Mouse (Mus musculus): Measurements from ENCODE around the gene Fbxo47. TPM values are rescaled to one million over a fixed set of nuclear protein-coding genes. Genes with fewer than 3 reads are reported as not detected.

Gene Fbxo47
- polyA plus RNA-seq, 1 experiment from 2014 or later = 0.47 TPM

GRCm38 (mm10) chr11:97815736-97816135 lies 68.2 kb downstream of the Fbxo47 start:
- no peaks in the 10 kb centered on the region for H3K27me3 ChIP-seq (ENCODE audit: control insufficient read depth, insufficient read depth, low read length)
- 80% methylated on average over 11 of the region's 11 CpGs for WGBS
- no peaks in the 10 kb centered on the region for H3K9me3 ChIP-seq (ENCODE audit: control insufficient read depth, low read length)
- no peak overlapping the region for H3K4me3 ChIP-seq (ENCODE audit: low read length)
- no peak overlapping the region for H3K4me2 ChIP-seq (replicated peaks; ENCODE audit: low read depth, low read length)
- peaks cover 47% of the 10 kb centered on the region for H3K36me3 ChIP-seq (ENCODE audit: control insufficient read depth, insufficient read depth, low read length)
- no peak for ATAC-seq (ENCODE audit: low FRiP score, low TSS enrichment)
- no peak overlapping the region for H3K9ac ChIP-seq (ENCODE audit: low read depth, low read length)
- H3K4me1 ChIP-seq (ENCODE audit: control insufficient read depth, insufficient read depth, low read length) = peaks cover 76% of the 10 kb centered on the region
- H3K27ac ChIP-seq (ENCODE audit: low read depth, low read length) = no peak overlapping the region

GRCm38 (mm10) chr11:97813746-97814515 lies 70.0 kb downstream of the Fbxo47 start:
- H3K4me3 ChIP-seq (ENCODE audit: low read length) = no peak overlapping the region
- ATAC-seq (ENCODE audit: low FRiP score, low TSS enrichment) = no peak
- no peak overlapping the region for H3K4me2 ChIP-seq (replicated peaks; ENCODE audit: low read depth, low read length)
- H3K4me1 ChIP-seq (ENCODE audit: control insufficient read depth, insufficient read depth, low read length) = peaks cover 87% of the 10 kb centered on the region
- peaks cover 49% of the 10 kb centered on the region for H3K36me3 ChIP-seq (ENCODE audit: control insufficient read depth, insufficient read depth, low read length)
- 58% methylated on average over 17 of the region's 17 CpGs for WGBS
- H3K9me3 ChIP-seq (ENCODE audit: control insufficient read depth, low read length) = no peaks in the 10 kb centered on the region
- H3K27me3 ChIP-seq (ENCODE audit: control insufficient read depth, insufficient read depth, low read length) = no peaks in the 10 kb centered on the region
- H3K27ac ChIP-seq (ENCODE audit: low read depth, low read length) = no peak overlapping the region
- H3K9ac ChIP-seq (ENCODE audit: low read depth, low read length) = no peak overlapping the region

- no peak overlapping the region; the same call in 1 of the 2 replicates for H3K27ac ChIP-seq (ENCODE audit: low read depth, low read length)
- WGBS = 53% methylated on average over 7 of the region's 7 CpGs
- no peaks in the 10 kb centered on the region for H3K27me3 ChIP-seq (ENCODE audit: control insufficient read depth, insufficient read depth, low read length)
- H3K36me3 ChIP-seq (ENCODE audit: control insufficient read depth, insufficient read depth, low read length) = peaks cover 43% of the 10 kb centered on the region
- H3K4me1 ChIP-seq (ENCODE audit: control insufficient read depth, insufficient read depth, low read length) = peaks cover 87% of the 10 kb centered on the region
- H3K9me3 ChIP-seq (ENCODE audit: control insufficient read depth, low read length) = no peaks in the 10 kb centered on the region
- H3K4me3 ChIP-seq (ENCODE audit: low read length) = no peak overlapping the region
- ATAC-seq (ENCODE audit: low FRiP score, low TSS enrichment) = no peak
- no peak overlapping the region for H3K9ac ChIP-seq (ENCODE audit: low read depth, low read length)
- no peak overlapping the region for H3K4me2 ChIP-seq (replicated peaks; ENCODE audit: low read depth, low read length)
Measured at GRCm38 (mm10) chr11:97813085-97813484, 70.9 kb downstream of the Fbxo47 start.

- Histone ChIP-seq H3K27ac (ENCODE audit: low read depth, low read length) (peak overlapping the region; percentile 79), H3K36me3 (ENCODE audit: control insufficient read depth, insufficient read depth, low read length) (peaks cover 43% of the 10 kb centered on the region)
- WGBS = 42% methylated on average over 3 of the region's 3 CpGs
Measured at GRCm38 (mm10) chr11:97812491-97812921, 71.4 kb downstream of the Fbxo47 start.

DNA sequence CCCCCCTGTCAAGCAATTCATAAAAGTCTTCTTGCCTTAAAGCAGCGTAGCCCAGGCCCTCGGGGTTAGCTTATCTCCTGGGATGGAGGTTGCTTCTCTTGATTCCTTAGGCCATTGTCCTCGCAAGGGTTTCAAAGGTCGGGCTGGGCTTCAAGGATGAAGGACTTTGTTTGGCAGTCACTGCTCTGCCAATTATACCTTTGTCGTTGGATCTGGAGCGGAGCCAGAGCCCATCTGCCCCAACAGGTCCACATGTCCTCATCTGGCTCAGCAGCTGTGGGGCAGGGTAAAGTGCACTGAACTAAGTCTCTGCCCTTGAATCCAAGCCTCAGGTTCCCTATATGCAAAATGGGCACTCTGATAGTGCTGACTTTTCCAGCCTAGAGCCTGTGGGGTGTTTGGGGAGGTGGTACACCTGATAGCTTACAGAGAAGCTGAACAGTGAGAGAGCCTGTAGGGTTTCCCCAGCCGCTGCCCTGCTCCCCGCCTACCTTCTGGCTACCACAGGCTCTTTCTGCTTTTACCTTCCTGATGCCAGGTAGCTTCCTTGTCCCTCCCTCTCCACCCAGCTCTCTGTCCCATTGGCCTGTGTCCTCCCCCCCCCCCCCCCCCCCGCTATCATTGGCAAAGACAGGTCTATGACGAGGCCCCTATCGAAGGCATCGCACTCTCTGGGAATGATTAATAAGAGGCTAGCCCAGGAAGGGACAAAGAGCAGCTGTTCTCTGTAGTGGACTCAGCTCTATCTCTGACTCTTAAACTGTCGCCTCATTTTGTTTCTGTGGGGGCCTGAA lies 72.2 kb downstream of the Fbxo47 start:
- 0 out of 2 replicates have a peak, but pooled peaks have one; percentile 14 for ATAC-seq (ENCODE audit: low FRiP score, low TSS enrichment)
- Histone ChIP-seq H3K27me3 (ENCODE audit: control insufficient read depth, insufficient read depth, low read length) (no peaks in the 10 kb centered on the region), H3K9ac (ENCODE audit: low read depth, low read length) (0 out of 2 replicates have a peak overlapping the region, but pooled peaks have one; percentile 1), H3K4me2 (replicated peaks; ENCODE audit: low read depth, low read length) (peak overlapping the region; percentile 21; the same call in 1 of the 2 replicates), H3K4me1 (ENCODE audit: control insufficient read depth, insufficient read depth, low read length) (peaks cover 86% of the 10 kb centered on the region), H3K9me3 (ENCODE audit: control insufficient read depth, low read length) (no peaks in the 10 kb centered on the region), H3K27ac (ENCODE audit: low read depth, low read length) (peak overlapping the region; percentile 79), H3K36me3 (ENCODE audit: control insufficient read depth, insufficient read depth, low read length) (peaks cover 44% of the 10 kb centered on the region), H3K4me3 (ENCODE audit: low read length) (no peak overlapping the region)
- WGBS = 43% methylated on average over 12 of the region's 13 CpGs

More at GRCm38 (mm10) chr11:97812491-97812921, 71.4 kb downstream of the Fbxo47 start:
- Histone ChIP-seq H3K27me3 (ENCODE audit: control insufficient read depth, insufficient read depth, low read length) (no peaks in the 10 kb centered on the region), H3K9me3 (ENCODE audit: control insufficient read depth, low read length) (no peaks in the 10 kb centered on the region), H3K9ac (ENCODE audit: low read depth, low read length) (no peak overlapping the region), H3K4me2 (replicated peaks; ENCODE audit: low read depth, low read length) (no peak overlapping the region; the same call in 1 of the 2 replicates), H3K4me3 (ENCODE audit: low read length) (no peak overlapping the region), H3K4me1 (ENCODE audit: control insufficient read depth, insufficient read depth, low read length) (peaks cover 87% of the 10 kb centered on the region)
- ATAC-seq (ENCODE audit: low FRiP score, low TSS enrichment) = peak; percentile 32; the same call in 1 of the 2 replicates

DNA sequence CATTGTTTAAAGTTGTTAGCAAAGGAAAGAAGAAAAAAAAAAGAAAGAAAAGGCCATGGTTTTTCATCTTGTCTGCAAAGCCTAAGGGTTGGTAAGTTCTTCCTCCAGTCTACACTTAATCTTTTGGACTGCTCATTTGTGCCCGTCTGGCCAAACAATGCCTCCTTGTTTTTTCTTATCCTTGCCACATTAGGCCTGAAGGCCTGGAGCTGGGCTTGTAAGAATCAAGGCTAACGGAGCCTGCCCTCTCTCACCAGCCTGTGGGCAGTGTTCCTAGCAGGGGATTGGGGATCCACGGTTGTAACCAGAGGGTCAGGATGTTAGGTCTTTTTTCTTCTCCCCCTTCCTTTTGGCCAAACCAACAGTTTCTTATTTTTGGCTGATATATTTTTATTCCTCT lies 73.0 kb downstream of the Fbxo47 start:
- 55% methylated on average over 3 of the region's 3 CpGs for WGBS
- no peaks in the 10 kb centered on the region for H3K27me3 ChIP-seq (ENCODE audit: control insufficient read depth, insufficient read depth, low read length)
- peaks cover 87% of the 10 kb centered on the region for H3K4me1 ChIP-seq (ENCODE audit: control insufficient read depth, insufficient read depth, low read length)
- H3K36me3 ChIP-seq (ENCODE audit: control insufficient read depth, insufficient read depth, low read length) = peaks cover 37% of the 10 kb centered on the region
- H3K9ac ChIP-seq (ENCODE audit: low read depth, low read length) = no peak overlapping the region
- ATAC-seq (ENCODE audit: low FRiP score, low TSS enrichment) = no peak
- no peak overlapping the region for H3K4me3 ChIP-seq (ENCODE audit: low read length)
- H3K4me2 ChIP-seq (replicated peaks; ENCODE audit: low read depth, low read length) = no peak overlapping the region; the same call in 1 of the 2 replicates
- no peaks in the 10 kb centered on the region for H3K9me3 ChIP-seq (ENCODE audit: control insufficient read depth, low read length)
- peak overlapping the region; percentile 4; the same call in 1 of the 2 replicates for H3K27ac ChIP-seq (ENCODE audit: low read depth, low read length)

DNA sequence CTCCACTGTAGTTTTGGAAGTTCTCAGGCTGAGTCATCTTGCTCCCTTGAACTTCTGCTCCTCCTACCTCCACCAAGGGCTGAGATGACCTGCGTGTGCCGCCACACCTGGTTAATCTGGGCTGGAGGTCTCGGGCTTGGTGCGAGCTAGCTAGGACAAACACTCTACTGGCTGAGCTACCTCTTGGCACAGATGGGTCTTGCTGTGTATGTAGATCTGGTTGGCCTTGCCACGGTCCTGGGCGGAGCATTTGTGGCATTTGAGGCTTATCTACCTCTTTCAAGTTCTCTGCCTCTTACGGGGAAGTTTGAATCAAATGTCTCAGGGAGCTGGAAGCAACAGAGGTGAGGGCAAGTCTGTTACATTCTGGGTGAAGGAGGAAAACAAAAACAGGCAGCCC lies 73.6 kb downstream of the Fbxo47 start:
- Histone ChIP-seq H3K36me3 (ENCODE audit: control insufficient read depth, insufficient read depth, low read length) (peaks cover 31% of the 10 kb centered on the region), H3K4me2 (replicated peaks; ENCODE audit: low read depth, low read length) (no peak overlapping the region)
- 63% methylated on average over 7 of the region's 7 CpGs for whole genome bisulfite sequencing

DNA sequence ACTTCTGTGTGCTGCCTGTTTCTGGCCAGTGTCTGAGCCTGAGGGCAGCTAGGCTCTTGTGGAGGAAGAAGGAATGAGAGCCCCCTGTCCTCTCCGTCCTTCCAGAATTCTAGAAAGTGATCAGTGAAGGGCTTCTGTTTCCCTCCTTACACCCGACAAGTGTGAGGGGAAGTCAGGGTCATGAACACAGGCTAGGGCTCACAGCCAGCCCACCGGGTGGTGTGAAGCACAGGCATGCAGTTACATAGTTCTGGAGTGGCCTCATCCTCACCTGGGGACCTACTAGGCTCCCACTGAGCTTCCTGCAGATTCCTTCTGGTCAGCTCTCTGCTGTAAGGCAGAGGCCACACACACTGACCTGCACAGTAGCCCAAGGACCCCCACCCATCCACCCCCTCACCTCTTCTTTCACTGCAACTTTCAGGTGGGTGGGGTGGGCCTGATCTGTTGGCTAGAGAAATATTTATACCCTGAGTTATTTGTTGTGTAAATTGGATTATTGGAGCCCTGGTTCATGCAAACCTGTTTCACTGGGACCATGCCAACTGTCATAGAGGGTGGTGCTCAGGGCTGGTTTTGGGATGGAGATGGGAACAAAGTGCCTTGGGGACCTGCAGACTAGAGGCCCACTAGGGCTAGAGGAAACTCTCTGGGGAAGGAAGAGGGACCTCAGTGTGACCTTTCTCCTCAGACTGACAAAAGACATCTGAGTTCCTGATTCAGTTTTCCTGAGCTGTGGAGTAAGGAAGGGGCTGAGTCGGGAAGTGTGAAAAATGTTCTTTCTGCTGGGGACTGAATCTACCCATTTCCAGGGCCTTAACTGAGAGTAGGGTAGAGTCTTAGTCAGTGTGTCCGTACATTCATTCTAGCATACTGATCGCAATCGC lies 74.5 kb downstream of the Fbxo47 start:
- H3K4me3 ChIP-seq (ENCODE audit: low read length) = no peak overlapping the region
- peak overlapping the region; percentile 63; the same call in 1 of the 2 replicates for H3K27ac ChIP-seq (ENCODE audit: low read depth, low read length)
- H3K4me2 ChIP-seq (replicated peaks; ENCODE audit: low read depth, low read length) = no peak overlapping the region
- H3K36me3 ChIP-seq (ENCODE audit: control insufficient read depth, insufficient read depth, low read length) = peaks cover 26% of the 10 kb centered on the region; the same call in 1 of the 2 replicates
- H3K9ac ChIP-seq (ENCODE audit: low read depth, low read length) = 0 out of 2 replicates have a peak overlapping the region, but pooled peaks have one; percentile 24
- peaks cover 93% of the 10 kb centered on the region for H3K4me1 ChIP-seq (ENCODE audit: control insufficient read depth, insufficient read depth, low read length)
- WGBS = 68% methylated on average over 7 of the region's 7 CpGs
- no peak for ATAC-seq (ENCODE audit: low FRiP score, low TSS enrichment)
- no peaks in the 10 kb centered on the region for H3K27me3 ChIP-seq (ENCODE audit: control insufficient read depth, insufficient read depth, low read length)
- no peaks in the 10 kb centered on the region for H3K9me3 ChIP-seq (ENCODE audit: control insufficient read depth, low read length)

More for the DNA sequence above, 73.6 kb downstream of the Fbxo47 start:
- no peaks in the 10 kb centered on the region for H3K9me3 ChIP-seq (ENCODE audit: control insufficient read depth, low read length)
- no peak for ATAC-seq (ENCODE audit: low FRiP score, low TSS enrichment)
- no peak overlapping the region for H3K9ac ChIP-seq (ENCODE audit: low read depth, low read length)
- peaks cover 89% of the 10 kb centered on the region for H3K4me1 ChIP-seq (ENCODE audit: control insufficient read depth, insufficient read depth, low read length)
- no peaks in the 10 kb centered on the region for H3K27me3 ChIP-seq (ENCODE audit: control insufficient read depth, insufficient read depth, low read length)
- H3K27ac ChIP-seq (ENCODE audit: low read depth, low read length) = no peak overlapping the region
- no peak overlapping the region for H3K4me3 ChIP-seq (ENCODE audit: low read length)

All from kidney, embryonic 14.5 days (tissue).